Mouse (Mus musculus) liver, embryonic 16.5 days (tissue): ENCODE data around the gene 4930455H04Rik. TPM values are rescaled to one million over a fixed set of nuclear protein-coding genes. Genes with fewer than 3 reads are reported as not detected.

Experiments used
- ATAC-seq: fragments of 200-750 bp; cut with Nextera tagmentation; 2 replicates; pipeline ENCODE4 v1.8.0; 2017; ENCODE audit warnings: low read depth, mild to moderate bottlenecking, moderate number of reproducible peaks, moderate library complexity
- H3K27ac ChIP-seq: fragments of 300-500 bp; sonication (generic); 2 replicates; pipeline ENCODE4 v1.5.1; 2014; ENCODE audit warnings: mild to moderate bottlenecking, low read length
- H3K27me3 ChIP-seq: fragments of 300-500 bp; sonication (generic); 2 replicates; pipeline ENCODE4 v1.6.1; 2014; ENCODE audit warnings: low read depth, low read length, mixed read lengths; ENCODE audit not compliant: control insufficient read depth, insufficient read depth
- H3K36me3 ChIP-seq: fragments of 300-500 bp; sonication (generic); 2 replicates; pipeline ENCODE4 v1.6.1; 2014; ENCODE audit warnings: mild to moderate bottlenecking; ENCODE audit not compliant: control insufficient read depth, insufficient read depth
- H3K4me1 ChIP-seq: fragments of 300-500 bp; sonication (generic); 2 replicates; pipeline ENCODE4 v1.6.1; 2014; ENCODE audit warnings: low read depth, low read length, mixed read lengths; ENCODE audit not compliant: control insufficient read depth
- H3K4me2 ChIP-seq: fragments of 300-500 bp; sonication (generic); 2 replicates; pipeline ENCODE4 v1.6.1; 2014; ENCODE audit warnings: low read depth, low read length, mixed read lengths
- H3K4me3 ChIP-seq: fragments of 300-500 bp; sonication (generic); 2 replicates; pipeline ENCODE4 v1.5.1; 2014; ENCODE audit warnings: low read depth, mild to moderate bottlenecking, low read length
- H3K9ac ChIP-seq: fragments of 300-500 bp; sonication (generic); 2 replicates; pipeline ENCODE4 v1.6.1; 2014; ENCODE audit warnings: low read depth, low read length
- H3K9me3 ChIP-seq: fragments of 300-500 bp; sonication (generic); replicated peaks from 2 replicates; pipeline ENCODE4 v1.6.1; 2016; ENCODE audit warnings: low read length; ENCODE audit not compliant: control insufficient read depth
- WGBS: fragments of 180-500 bp; shearing (Covaris S2); extraction: QIAGEN DNeasy Blood & Tissue Kit; methylation state at CpG from one replicate; pipeline ENCODE4 v1.1.7; 2014; ENCODE audit not compliant: insufficient replicate concordance; 5-methylcytosine and 5-hydroxymethylcytosine counted together
- polyA plus RNA-seq: library from polyadenylated mRNA; unstranded; fragments of >200 nt; fragmentation: Nextera tagmentation; extraction: Ambion mirVana; gene quantifications from 2 replicates; pipeline ENCODE4 v1.2.1, GENCODE M21; 2015

The 4930455H04Rik gene
- polyA plus RNA-seq, 1 experiment from 2014 or later: not detected

- Histone ChIP-seq H3K4me3 (no peak overlapping the region), H3K4me2 (no peak overlapping the region), H3K9ac (no peak overlapping the region), H3K9me3 (no peaks in the 10 kb centered on the region), H3K27ac (no peak overlapping the region), H3K36me3 (no peaks in the 10 kb centered on the region), H3K4me1 (no peaks in the 10 kb centered on the region), H3K27me3 (no peaks in the 10 kb centered on the region)
- no peak for ATAC-seq
- WGBS: 77% methylated on average over 6 of the region's 6 CpGs
Measured at GRCm38 (mm10) chr3:117007340-117007739, 39.3 kb downstream of the 4930455H04Rik start.

- no peak overlapping the region for H3K9ac ChIP-seq
- no peaks in the 10 kb centered on the region for H3K36me3 ChIP-seq
- no peaks in the 10 kb centered on the region for H3K9me3 ChIP-seq
- no peak overlapping the region for H3K27ac ChIP-seq
- no peak overlapping the region for H3K4me3 ChIP-seq
- no peak overlapping the region for H3K4me2 ChIP-seq
- no peak for ATAC-seq
- no peaks in the 10 kb centered on the region for H3K4me1 ChIP-seq
- WGBS: 62% methylated on average over 6 of the region's 6 CpGs
- H3K27me3 ChIP-seq: no peaks in the 10 kb centered on the region
Measured at GRCm38 (mm10) chr3:117010182-117010581, 42.1 kb downstream of the 4930455H04Rik start.

- Histone ChIP-seq H3K27me3 (no peaks in the 10 kb centered on the region), H3K9me3 (no peaks in the 10 kb centered on the region), H3K4me1 (no peaks in the 10 kb centered on the region), H3K4me3 (no peak overlapping the region), H3K9ac (no peak overlapping the region), H3K27ac (no peak overlapping the region), H3K36me3 (no peaks in the 10 kb centered on the region), H3K4me2 (no peak overlapping the region)
- no peak for ATAC-seq
- 77% methylated on average over 3 of the region's 3 CpGs for WGBS
Measured at GRCm38 (mm10) chr3:117020319-117020718, 52.3 kb downstream of the 4930455H04Rik start.

GRCm38 (mm10) chr3:117021907-117022306 lies 53.8 kb downstream of the 4930455H04Rik start:
- WGBS: 50% methylated on average over 7 of the region's 7 CpGs
- H3K9me3 ChIP-seq: no peaks in the 10 kb centered on the region
- no peak overlapping the region for H3K9ac ChIP-seq
- ATAC-seq: no peak
- no peak overlapping the region for H3K4me3 ChIP-seq
- H3K4me2 ChIP-seq: no peak overlapping the region
- H3K4me1 ChIP-seq: no peaks in the 10 kb centered on the region
- no peak overlapping the region for H3K27ac ChIP-seq
- no peaks in the 10 kb centered on the region for H3K27me3 ChIP-seq
- H3K36me3 ChIP-seq: no peaks in the 10 kb centered on the region

- Histone ChIP-seq H3K27ac (no peak overlapping the region), H3K9me3 (no peaks in the 10 kb centered on the region), H3K9ac (no peak overlapping the region), H3K4me1 (no peaks in the 10 kb centered on the region), H3K4me3 (no peak overlapping the region), H3K27me3 (no peaks in the 10 kb centered on the region), H3K36me3 (no peaks in the 10 kb centered on the region), H3K4me2 (no peak overlapping the region)
- ATAC-seq: no peak
- 57% methylated on average over 1 of the region's 1 CpGs for WGBS
Measured at GRCm38 (mm10) chr3:117024111-117024510, 56.0 kb downstream of the 4930455H04Rik start.

GRCm38 (mm10) chr3:117024557-117024956 lies 56.5 kb downstream of the 4930455H04Rik start:
- Histone ChIP-seq H3K36me3 (no peaks in the 10 kb centered on the region), H3K27me3 (no peaks in the 10 kb centered on the region), H3K9me3 (no peaks in the 10 kb centered on the region), H3K4me2 (no peak overlapping the region), H3K9ac (no peak overlapping the region), H3K4me3 (no peak overlapping the region), H3K4me1 (no peaks in the 10 kb centered on the region), H3K27ac (no peak overlapping the region)
- ATAC-seq: no peak
- WGBS: 65% methylated on average over 5 of the region's 5 CpGs

- Histone ChIP-seq H3K4me3 (no peak overlapping the region), H3K9me3 (no peaks in the 10 kb centered on the region), H3K27me3 (no peaks in the 10 kb centered on the region), H3K36me3 (no peaks in the 10 kb centered on the region), H3K4me2 (no peak overlapping the region), H3K9ac (no peak overlapping the region), H3K4me1 (no peaks in the 10 kb centered on the region), H3K27ac (no peak overlapping the region)
- ATAC-seq: no peak
- 51% methylated on average over 3 of the region's 3 CpGs for WGBS
Measured at GRCm38 (mm10) chr3:117025421-117025820, 57.4 kb downstream of the 4930455H04Rik start.

Other genes starting within 250 kb of the 4930455H04Rik start
- gene Agl, start 160.1 kb upstream of the 4930455H04Rik start, polyA plus RNA-seq: 14.3 and 19.6 TPM in 2 replicates
- gene Frrs1, start 108.8 kb upstream of the 4930455H04Rik start, polyA plus RNA-seq: 44.2 and 51.8 TPM in 2 replicates
- gene Palmd, start 720 bp downstream of the 4930455H04Rik start, polyA plus RNA-seq: 4.5 TPM in 2 replicates